Mouse (Mus musculus) CD8-positive naive resting alpha-beta T cell, adult 2 months (primary cell): Measurements from ENCODE around the gene Gm11111.
"Not testable (repeated sequence)": the region's sequence is repeated elsewhere in the genome, so short reads cannot be mapped to it uniquely, and the experiment has no call there.

Source experiments
- DNase-seq, 2 experiments: peaks; one replicate each; pipeline ENCODE4 v3.0.0; 2022; ENCODE audit warnings: low read depth in 2 of 2, low spot score in 2 of 2

Gene Gm11111

DNA sequence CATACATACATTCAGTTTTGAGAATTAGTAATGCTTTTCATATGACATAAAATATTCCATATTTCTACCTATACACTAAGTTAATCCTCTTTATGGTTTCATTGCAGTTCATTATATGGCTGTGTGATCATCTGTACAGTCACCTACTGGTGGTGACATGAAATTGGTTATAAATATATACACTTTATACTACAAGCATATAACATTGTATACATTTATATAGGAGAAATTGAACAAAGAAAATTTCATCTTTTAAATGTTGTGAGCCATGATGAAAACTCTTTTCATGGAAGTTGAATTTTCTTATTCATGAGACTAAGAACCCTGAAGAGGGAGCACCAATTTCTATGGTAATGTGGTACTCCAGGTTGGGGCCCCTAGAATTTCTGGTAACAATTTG lies at the start of gene Gm11111:
Gene Gm11111 (plus strand): TSS at position 301 of the 400 bp plus-strand sequence.
- no peak for DNase-seq

DNA sequence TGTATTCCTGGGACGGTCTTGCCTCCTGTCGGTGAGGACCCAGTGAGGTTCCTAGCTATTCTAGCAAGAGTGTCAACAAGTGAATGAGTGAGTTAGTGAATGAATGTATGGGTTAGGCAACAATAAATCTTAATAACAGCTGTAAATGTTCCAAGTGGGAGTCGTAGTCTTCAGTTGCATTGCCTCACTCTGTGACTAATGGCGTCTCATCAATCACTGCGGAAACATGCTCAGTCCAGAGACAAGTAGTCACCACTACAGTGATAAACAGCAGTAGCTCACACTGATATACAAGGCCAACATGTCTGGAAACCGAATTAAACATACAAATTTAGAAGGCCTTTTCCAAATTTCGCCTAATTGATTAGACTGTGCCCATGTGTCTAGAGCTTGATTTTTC lies 36.3 kb upstream of the Gm11111 start:
- DNase-seq = no peak

DNA sequence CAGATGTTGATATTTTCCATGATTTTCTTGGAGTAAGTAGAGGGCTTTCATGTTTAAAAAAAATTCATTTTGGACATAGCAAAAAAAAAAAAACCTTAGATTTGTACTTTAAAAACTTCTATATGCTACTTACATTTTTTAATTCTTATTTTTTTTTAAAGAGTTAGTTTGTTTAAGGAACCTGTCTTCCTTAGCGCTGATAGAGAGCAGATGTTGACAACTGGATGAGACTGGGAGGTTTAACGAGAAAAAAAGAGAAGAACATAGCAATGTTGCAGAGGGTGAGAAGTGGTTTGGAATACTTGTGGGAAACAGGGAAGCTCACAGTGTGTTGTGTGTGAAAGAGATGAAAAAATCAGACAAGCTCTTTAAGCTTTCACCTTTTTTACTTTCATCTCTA lies 32.4 kb upstream of the Gm11111 start:
- no peak for DNase-seq

DNA sequence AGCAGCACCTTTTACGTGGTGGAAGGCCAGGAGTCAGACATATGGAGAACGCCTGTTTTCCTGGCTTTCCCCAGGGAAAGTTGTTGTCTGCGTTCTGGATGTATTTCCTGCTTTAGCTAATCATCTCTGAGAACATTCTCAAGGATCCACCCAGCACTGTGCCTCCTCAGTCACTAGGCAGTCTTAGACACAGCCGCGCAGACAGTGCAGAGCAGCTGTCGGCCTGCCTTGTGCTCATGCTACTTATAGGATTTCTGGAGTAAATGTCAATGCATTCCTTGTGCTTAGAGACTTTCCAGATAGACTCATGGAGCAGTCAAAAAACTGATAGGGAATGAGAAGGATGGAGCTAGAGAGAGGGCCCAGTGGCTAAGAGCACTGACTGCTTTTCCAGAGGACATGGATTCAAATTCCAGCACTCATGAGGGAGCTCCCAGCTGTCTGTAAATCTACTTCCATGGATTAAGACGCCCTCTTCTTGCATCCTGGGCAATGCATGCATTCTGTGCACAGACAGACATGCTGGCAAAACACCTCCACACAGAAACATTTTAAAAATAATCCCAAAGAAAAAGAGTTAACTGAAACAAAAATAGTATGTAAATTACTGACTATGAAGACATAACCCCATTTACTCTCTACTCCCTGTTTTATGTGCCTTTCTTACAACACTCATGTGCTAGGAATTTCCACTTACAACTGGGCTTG lies 30.1 kb upstream of the Gm11111 start:
- no peak for DNase-seq

DNA sequence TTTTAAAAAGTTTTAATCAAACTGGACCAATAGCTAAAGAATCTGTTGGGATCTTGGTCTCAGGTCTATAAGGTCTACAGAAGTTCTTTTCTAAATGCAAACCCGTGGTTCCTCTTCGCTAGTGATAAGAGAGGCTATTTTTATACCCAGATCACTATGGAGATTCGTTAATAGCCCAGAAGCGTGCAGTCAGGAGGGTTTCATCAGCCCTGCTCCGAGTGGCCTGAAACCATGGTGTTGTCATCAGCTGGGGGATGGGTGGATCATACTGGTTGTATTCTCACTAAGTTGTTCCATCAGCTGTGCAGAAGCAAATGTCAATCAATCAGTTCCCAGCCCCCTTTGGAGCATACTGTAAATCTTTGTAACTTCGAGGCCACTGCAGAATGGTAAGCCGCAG lies 29.4 kb upstream of the Gm11111 start:
- no peak for DNase-seq

DNA sequence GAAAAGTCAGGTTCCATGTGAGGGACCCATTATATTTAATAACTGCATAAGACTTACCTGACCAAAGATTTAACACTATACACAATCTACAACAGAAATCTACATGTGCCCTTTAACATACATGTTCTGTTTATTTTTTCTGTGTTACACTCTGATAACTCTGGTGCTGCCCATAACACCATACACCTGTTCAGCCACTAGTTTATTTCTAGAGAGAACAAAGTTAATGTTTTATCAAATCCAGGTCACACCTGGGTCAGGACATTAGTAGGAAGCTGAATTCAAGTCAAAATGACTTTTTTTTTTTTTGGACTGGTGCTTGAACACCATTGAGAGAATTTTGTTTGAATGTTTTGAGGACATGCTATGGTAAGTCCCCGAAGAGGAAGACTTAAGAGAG lies 28.7 kb upstream of the Gm11111 start:
- no peak for DNase-seq

DNA sequence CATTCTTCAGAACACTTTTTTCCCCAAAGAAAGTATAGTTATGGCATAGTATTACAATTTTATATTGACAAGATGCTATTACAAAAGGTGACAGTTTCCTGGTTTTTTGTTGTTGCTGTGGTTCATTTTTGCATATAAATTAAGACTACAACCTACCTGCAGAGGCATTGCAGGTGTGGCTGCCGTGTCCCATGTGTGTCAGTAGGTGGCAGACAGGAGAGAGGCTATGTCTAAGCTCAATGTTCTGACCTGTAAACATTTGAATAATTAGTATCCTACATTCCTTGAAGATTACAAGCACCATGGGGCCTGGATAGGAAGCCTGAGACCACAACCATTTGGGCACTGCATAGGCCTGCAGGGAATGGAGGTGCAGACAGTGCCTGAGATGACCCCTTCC lies 11.2 kb upstream of the Gm11111 start:
- no peak for DNase-seq

DNA sequence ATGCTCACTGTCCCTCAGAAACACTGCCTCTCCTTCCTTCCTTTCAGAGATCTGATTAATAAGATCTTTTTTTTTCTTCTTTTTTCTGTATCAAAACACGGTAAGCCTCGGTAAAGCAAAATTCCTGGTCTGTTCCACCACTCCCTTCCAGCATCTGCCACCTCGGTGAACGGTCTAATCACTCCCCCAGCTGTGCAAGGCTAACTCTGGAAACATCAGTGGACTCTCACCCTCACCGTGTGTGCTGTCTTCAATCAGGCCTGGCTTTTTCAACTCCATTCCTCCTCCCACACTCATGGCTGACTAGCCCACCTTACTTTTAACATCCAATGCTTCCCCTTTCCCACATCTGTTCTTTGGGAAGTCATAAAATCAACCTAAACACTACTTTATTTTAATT lies 2.2 kb upstream of the Gm11111 start:
- DNase-seq = no peak

DNA sequence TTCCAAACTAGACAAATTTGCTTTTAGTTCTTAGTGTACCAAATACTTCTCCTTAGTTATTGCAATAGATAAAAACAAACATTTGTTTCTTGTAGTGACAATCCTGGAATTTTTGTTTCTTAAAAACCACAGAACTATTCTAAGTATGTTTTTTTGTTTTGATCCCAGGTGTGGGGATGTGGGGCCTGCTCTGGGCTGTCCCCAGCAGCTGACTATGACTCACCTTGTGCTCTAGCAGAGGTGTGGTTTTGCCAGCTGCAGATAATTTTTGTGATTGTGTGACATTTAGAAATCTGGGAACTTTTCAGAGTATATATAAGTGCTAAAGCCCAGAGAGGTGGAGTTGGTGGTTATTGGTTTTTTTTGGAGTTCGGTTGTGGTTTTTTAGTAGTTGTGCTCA lies 1.6 kb upstream of the Gm11111 start:
- no peak for DNase-seq

DNA sequence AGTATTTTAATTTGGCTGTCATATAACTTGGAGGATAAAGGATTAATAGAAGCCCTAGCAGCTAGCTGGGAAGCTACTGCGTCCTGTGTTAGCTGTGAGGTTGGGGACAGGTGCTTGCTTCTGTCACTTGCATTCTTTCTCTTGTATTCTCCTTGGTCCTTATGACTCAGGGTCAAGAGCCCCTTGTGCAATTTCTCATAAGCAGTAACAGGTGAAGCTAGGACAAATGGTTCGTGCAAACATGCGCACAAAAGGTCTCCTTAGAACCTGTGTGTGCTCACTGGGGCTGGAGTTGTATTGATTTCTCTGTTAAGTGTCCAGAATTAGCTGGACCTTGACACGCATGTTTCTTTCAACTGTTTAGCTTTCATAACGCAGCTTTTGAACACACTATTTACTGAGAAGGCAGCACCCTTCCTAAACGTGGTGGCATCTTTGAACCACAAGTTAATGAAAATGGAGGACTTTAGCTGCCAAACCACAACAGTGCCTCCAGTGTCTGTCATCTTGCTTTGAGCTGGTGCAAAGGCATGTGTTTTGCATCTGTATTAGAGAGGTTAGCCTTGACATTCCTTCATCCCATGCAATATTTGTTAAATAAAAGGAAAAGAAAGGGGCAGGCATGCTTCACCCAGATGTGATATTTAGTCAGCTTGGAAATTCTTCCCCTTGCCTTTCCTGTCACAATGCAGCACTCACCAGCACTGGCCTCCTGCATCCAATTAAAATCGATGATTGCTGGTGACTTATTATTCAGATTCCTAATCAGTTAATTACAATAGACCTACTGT lies 511 bp downstream of the Gm11111 start:
- no peak for DNase-seq

DNA sequence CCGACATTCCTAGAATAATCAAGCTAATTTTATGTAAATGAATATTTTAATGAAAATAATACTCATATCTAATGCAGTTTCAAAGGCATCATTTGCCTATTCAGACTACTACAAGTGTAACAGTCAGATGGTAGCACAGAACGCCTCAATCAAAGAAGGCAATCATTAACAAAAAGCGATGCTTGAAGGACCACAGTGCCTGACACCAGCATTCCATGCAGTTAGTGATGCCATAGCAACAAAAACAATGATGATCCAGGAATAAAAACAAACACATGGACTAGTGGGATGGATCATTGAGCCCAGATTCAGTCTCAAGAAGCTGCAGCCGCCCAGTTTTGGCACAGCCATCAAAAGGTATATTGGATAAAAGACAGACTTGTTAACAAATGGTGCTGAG lies 8.8 kb downstream of the Gm11111 start:
- no peak for DNase-seq

DNA sequence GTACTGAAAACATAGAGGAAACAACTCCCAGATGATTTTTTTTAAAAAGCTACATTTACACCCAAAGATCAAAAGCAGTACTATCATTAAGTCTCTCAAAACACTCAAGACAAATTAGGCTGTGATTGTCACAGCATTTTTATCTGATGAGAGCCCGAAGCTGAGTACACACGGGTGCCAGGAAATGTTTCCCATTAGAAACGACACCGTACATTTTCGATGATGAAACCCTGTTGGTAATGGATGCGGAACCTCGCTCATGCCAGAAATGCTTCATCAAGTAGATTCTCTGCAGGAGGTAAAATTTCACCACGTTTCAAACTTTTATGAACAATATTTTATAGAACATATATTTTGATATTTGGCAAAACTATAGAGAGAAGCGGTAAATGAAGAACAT lies 10.3 kb downstream of the Gm11111 start:
- DNase-seq = no peak

DNA sequence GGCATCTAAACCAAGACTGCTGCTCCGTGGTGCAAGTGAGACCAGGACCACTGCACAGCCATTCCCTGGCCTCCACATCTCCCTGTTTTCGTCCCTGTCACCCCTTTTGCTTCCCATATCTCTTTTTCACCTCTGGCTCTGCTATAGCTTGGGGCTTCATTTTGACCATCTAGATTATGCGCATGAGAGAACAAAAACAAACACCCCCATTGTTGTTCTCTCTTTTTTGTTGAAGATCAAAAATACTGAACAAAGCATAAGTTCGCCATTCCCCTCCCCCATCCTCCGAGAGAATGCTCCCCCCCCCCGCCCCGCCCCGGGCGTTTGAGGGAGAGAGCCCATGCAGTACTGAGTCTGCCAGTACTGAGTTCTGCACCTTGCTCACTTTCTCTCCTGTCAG lies 11.3 kb downstream of the Gm11111 start:
- no peak for DNase-seq

DNA sequence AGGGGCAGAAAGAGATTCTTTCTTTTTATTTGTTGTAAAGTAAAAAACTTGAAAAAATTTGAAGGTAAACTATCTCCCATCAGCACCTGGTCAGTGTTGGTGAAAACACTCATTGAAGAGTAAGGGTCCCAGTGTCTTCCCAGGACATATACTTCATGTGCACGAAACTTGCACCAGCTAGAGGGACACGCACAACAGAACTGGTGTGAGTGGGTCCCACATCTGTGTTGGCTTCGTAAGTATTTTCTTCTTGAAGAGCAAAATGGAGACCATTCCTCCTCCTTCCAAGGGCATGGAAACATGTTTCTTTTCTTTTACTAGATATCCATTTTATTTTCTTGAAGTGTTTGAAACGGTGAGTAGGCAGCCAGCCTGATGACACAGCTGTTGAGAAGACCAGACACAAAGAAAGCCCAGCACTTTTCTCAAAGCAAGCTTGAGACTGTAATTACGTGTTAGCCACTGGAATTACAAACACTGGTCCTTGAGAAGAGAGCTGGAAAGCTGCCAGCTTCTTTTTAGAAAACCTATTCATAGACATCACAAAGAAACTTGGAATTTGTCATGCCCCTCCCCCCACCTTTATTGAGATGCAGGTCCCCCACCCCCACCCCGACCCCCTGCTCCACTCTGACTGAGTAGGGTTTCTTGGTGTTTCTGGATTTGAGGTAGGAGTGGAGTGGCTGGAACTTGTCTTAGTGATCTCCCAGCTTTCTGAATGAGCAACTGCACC lies 14.1 kb downstream of the Gm11111 start:
- DNase-seq = no peak

DNA sequence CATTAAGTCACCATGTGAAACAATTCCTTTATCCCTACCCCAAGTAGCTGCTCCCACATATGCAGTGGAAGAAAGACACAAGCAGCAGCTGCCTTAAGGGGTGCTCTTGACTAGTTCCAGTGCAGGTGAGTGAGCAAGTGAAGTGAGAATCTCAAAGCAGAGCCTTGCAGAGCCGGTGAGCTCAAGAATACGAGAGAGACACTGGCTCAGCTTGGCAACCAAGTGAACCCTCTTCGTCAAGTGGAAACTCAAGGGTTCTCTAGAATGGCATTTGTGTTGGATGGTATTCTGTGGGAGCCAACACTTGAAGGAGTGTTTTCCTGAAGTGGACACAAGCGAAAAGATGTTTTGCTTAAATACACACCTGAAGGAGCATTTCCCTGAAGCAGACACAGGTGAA lies 16.0 kb downstream of the Gm11111 start:
- no peak for DNase-seq

DNA sequence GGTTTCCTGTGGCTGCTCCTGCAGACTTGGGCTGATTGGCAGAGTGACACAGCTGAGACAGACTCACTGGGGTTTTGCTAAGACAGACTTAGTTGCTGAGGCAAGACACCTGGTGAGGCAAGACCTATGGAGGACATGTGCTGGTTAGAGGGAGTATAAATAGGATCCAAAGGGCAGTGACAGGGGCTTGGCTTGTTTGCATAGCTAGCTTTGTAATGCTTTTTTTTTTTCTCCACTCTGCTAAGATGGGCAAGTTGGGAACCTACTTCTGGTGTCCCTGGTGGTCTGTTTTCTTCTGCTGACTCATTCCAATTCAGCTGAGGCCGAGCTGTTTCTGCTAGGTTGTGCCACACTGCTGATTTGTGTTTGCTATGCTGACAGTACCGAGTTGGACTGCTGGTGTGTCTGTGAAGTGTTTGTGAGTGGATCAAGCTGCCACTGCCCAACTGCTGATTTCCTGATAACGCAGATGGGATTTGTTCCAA lies 16.6 kb downstream of the Gm11111 start:
- DNase-seq = no peak

DNA sequence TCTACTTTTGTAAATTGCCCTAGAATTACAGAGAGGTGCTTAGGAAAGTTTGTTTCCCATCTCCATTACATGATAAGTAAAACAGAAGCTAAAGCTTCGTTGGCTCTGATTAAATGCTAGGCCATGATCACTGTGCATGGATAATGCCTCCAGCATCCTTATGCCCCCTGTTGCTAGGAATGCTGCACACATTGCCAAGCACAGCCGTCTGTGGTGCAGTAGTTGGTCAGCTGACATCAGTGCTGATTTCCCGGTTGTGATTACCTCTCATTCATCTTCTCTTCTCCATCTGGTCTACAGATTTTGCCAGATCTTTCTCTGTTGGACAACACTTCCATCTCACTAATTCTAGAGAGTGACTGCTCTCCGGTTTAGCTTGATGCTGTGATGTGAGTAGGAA lies 19.9 kb downstream of the Gm11111 start:
- no peak for DNase-seq

DNA sequence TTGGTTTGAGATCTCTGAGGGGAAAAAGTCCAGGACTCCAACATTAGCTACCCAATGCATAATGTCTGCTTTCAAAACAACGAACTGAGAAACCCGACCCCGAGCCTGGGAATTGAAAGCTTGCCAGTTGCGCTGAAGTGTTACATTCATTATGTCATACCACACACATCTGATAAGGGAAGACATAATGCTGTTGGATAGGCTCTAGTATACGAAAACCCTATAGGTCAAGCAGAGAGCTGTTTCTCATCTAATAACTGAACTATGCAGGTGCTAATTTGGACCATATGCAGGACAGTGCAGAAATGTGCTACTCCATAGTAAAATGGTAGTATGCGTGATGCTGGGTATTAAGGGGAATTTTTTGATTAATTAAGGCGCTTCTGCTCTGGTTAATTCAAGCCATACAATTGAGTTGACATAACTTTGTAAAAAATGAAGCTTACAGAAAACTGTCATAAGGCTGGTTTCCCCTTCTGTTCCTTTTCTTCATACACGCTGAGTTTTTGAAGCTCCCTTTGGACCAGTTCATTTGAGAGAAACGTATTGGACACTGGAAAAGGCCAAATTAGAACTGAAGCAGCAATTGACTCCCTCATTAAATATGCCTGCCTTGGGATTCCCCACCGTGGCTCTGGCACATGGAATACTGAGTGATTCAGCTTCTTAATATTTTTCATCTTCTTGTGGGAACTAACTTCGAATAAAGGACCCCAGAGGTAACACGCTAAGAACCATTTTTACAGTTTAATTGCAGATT lies 22.4 kb downstream of the Gm11111 start:
- no peak for DNase-seq

DNA sequence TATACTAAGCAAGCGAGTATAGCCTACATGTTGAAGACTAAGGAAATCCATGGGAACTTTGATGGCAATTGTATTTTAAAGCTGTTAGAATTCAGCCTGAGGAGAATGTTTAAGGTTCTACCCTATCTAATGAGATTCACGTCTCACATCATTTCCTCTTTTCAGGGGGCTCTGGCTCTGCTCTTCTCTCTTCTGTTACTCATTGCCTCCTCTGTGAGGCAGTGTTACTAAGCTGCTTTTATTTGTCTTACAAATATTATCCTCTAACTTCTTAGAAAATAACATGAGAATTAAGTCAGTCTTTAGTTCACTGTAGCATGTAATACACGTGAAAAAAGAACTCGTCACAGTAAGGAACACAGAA lies 23.0 kb downstream of the Gm11111 start:
- no peak for DNase-seq

DNA sequence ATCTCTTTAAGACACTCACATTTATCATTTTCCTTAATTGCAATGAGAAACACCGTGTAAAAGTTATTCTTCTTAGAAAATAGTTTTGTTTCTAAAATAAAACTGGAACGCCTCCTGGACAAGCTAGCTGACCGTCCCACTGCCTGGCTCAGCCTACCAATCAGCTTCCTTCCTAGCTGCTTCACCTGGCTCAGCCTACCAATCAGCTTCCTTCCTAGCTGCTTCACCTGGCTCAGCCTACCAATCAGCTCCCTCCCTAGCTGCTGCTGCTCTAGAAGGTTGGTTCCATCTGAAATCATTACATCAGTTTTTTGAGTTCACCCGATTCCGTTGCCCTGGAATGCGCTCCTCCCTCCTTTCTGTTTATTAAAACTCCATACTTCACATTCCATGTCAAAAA lies 24.0 kb downstream of the Gm11111 start:
- not testable (repeated sequence) for DNase-seq

DNA sequence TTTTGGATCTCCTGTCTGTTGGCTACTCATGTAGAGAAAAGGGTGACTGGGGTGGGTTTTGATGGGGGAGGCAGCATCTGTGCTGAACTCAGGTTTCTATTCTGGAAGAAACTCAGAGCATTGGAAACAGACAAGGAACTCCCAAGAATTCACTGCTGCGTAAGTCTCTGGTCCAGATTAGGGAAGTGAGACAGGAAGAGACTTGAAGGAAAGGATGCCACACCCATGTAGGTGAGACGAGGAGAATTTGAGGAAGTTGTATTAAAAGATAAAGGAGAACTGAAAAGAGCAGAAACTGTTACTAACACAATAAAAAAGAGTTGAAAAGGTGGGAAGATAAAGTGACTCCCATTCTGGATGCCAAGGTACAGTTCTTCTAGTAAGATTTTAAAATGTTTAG lies 25.9 kb downstream of the Gm11111 start:
- DNase-seq = no peak
